Mouse (Mus musculus) CH12.LX (cell line): ENCODE data around the gene Got2. TPM values are rescaled to one million over a fixed set of nuclear protein-coding genes. Genes with fewer than 3 reads are reported as not detected.

Source experiments
- DNase-seq: peaks from one replicate; pipeline ENCODE4 v3.0.0-alpha.2; 2013; ENCODE audit errors: extremely low read depth
- H3K27ac ChIP-seq: 2 replicates; pipeline ENCODE4 v1.5.1; 2012; ENCODE audit warnings: low read depth, mild to moderate bottlenecking, control low read depth, moderate library complexity; ENCODE audit not compliant: insufficient read depth
- H3K27me3 ChIP-seq: replicated peaks from 2 replicates; pipeline ENCODE3; 2012; ENCODE audit warnings: inconsistent platforms
- H3K36me3 ChIP-seq, 2 experiments: replicated peaks in 1 of 2; 2 replicates each; pipeline versions ENCODE3 to v1.6.1; 2012; ENCODE audit warnings: inconsistent platforms in 1 of 2, low read length in 1 of 2, mild to moderate bottlenecking in 1 of 2, mixed read lengths in 1 of 2, moderate library complexity in 1 of 2; ENCODE audit not compliant: control insufficient read depth in 1 of 2, insufficient read depth in 1 of 2
- H3K4me1 ChIP-seq, 2 experiments: 2 replicates each; pipeline ENCODE4 v1.6.1; 2012; ENCODE audit warnings: inconsistent platforms in 1 of 2, moderate library complexity in 1 of 2; ENCODE audit not compliant: insufficient read depth in 2 of 2, control insufficient read depth in 1 of 2
- H3K4me2 ChIP-seq: 2 replicates; pipeline ENCODE4 v1.6.1; 2012; ENCODE audit warnings: low read depth, mild to moderate bottlenecking, control low read depth; ENCODE audit not compliant: poor library complexity, insufficient read depth, severe bottlenecking
- H3K4me3 ChIP-seq, 3 experiments: fragments of 150-350 bp in 1 of 3; sonication (generic) in 1 of 3; replicated peaks in 1 of 3; 2 replicates each; pipeline versions ENCODE3 to v1.5.1; 2011 to 2012; ENCODE audit warnings: low read depth in 2 of 3, low read length in 2 of 3, mild to moderate bottlenecking in 2 of 3, moderate library complexity in 2 of 3, control low read depth in 1 of 3, improper control_type of control experiment in 1 of 3, inconsistent platforms in 1 of 3, mixed read lengths in 1 of 3; ENCODE audit not compliant: poor library complexity in 1 of 3
- H3K79me2 ChIP-seq: replicated peaks from 2 replicates; pipeline ENCODE4 v1.6.1; 2012; ENCODE audit warnings: mild to moderate bottlenecking, moderate library complexity; ENCODE audit not compliant: control insufficient read depth, poor library complexity, insufficient read depth, severe bottlenecking; ENCODE audit errors: extremely low read depth
- H3K9ac ChIP-seq: 2 replicates; pipeline ENCODE4 v1.6.1; 2012; ENCODE audit warnings: low read depth, mild to moderate bottlenecking, control low read depth, moderate library complexity; ENCODE audit not compliant: insufficient read depth
- H3K9me3 ChIP-seq: replicated peaks from 2 replicates; pipeline ENCODE3; 2012; ENCODE audit warnings: low read length, inconsistent platforms, mixed read lengths
- CHD1 ChIP-seq: IDR thresholded peaks from 2 replicates; pipeline ENCODE4 v1.6.1; 2012; ENCODE audit warnings: low read depth, low read length, improper control_type of control experiment, inconsistent platforms
- CHD2 ChIP-seq: IDR thresholded peaks from 2 replicates; pipeline ENCODE4 v1.6.1; 2011; ENCODE audit warnings: low read length, improper control_type of control experiment
- CTCF ChIP-seq, 2 experiments: IDR thresholded peaks in 1 of 2; conservative IDR thresholded peaks in 1 of 2; 2 replicates each; pipeline ENCODE4 v1.5.1; 2011 to 2012; ENCODE audit warnings: low read depth in 2 of 2, low read length in 2 of 2, improper control_type of control experiment in 1 of 2, inconsistent platforms in 1 of 2, mild to moderate bottlenecking in 1 of 2, moderate library complexity in 1 of 2
- E2F4 ChIP-seq: IDR thresholded peaks from 2 replicates; pipeline ENCODE4 v1.6.1; 2011; ENCODE audit warnings: low read depth, low read length, improper control_type of control experiment; ENCODE audit not compliant: insufficient replicate concordance
- EP300 ChIP-seq: IDR thresholded peaks from 2 replicates; pipeline ENCODE4 v1.6.1; 2011; ENCODE audit warnings: low read length, improper control_type of control experiment
- GABPA ChIP-seq: IDR thresholded peaks from 2 replicates; pipeline ENCODE4 v1.6.1; 2012; ENCODE audit warnings: low read depth, low read length, improper control_type of control experiment, inconsistent platforms; ENCODE audit not compliant: insufficient replicate concordance
- HCFC1 ChIP-seq: IDR thresholded peaks from 2 replicates; pipeline ENCODE4 v1.6.1; 2012; ENCODE audit warnings: low read depth, mild to moderate bottlenecking, inconsistent platforms, low read length, improper control_type of control experiment
- IRF4 ChIP-seq: IDR thresholded peaks from 2 replicates; pipeline ENCODE4 v1.6.1; 2014; ENCODE audit warnings: low read depth, mild to moderate bottlenecking, inconsistent platforms, low read length, improper control_type of control experiment
- MAFK ChIP-seq: IDR thresholded peaks from 2 replicates; pipeline ENCODE4 v1.6.1; 2011; ENCODE audit warnings: low read length, improper control_type of control experiment; ENCODE audit not compliant: insufficient replicate concordance
- MAX ChIP-seq: IDR thresholded peaks from 2 replicates; pipeline ENCODE4 v1.6.1; 2011; ENCODE audit warnings: low read length, improper control_type of control experiment
- NELFE ChIP-seq: IDR thresholded peaks from 2 replicates; pipeline ENCODE4 v1.6.1; 2011; ENCODE audit warnings: low read depth, low read length, improper control_type of control experiment
- RAD21 ChIP-seq: IDR thresholded peaks from 2 replicates; pipeline ENCODE4 v1.6.1; 2011; ENCODE audit warnings: low read depth, mild to moderate bottlenecking, low read length, improper control_type of control experiment, moderate library complexity
- SIN3A ChIP-seq: IDR thresholded peaks from 2 replicates; pipeline ENCODE4 v1.6.1; 2012; ENCODE audit warnings: low read length, improper control_type of control experiment, inconsistent platforms
- UBTF ChIP-seq: IDR thresholded peaks from 2 replicates; pipeline ENCODE4 v1.6.1; 2012; ENCODE audit warnings: low read depth, mild to moderate bottlenecking, inconsistent platforms, low read length, improper control_type of control experiment, moderate library complexity
- USF1 ChIP-seq: IDR thresholded peaks from 2 replicates; pipeline ENCODE4 v1.6.1; 2014; ENCODE audit warnings: low read depth, mild to moderate bottlenecking, inconsistent platforms, low read length, improper control_type of control experiment
- ZC3H11A ChIP-seq: IDR thresholded peaks from 2 replicates; pipeline ENCODE4 v1.6.1; 2012; ENCODE audit warnings: low read depth, mild to moderate bottlenecking, inconsistent platforms, low read length, improper control_type of control experiment
- ZMIZ1 ChIP-seq: IDR thresholded peaks from 2 replicates; pipeline ENCODE4 v1.6.1; 2012; ENCODE audit warnings: low read depth, mild to moderate bottlenecking, inconsistent platforms, low read length, improper control_type of control experiment
- ZNF384 ChIP-seq: IDR thresholded peaks from 2 replicates; pipeline ENCODE4 v1.6.1; 2012; ENCODE audit warnings: low read depth, low read length, improper control_type of control experiment, inconsistent platforms
- dilution Hi-C: fragments of 300-500 bp; cut with MboI; formaldehyde crosslinking; loops from 2 replicates; pipeline ENCODE4 v1.14.3; 2020; ENCODE audit warnings: low sequenced_read_pairs; ENCODE audit not compliant: extremely low pct_unique_long_range_greater_than_20kb, extremely low pct_ligation_motif_present
- in situ Hi-C: fragments of 300-500 bp; cut with MboI; formaldehyde crosslinking; loops from 3 replicates; pipeline ENCODE4 v1.14.3; 2019; ENCODE audit warnings: low sequenced_read_pairs, low pct_ligation_motif_present, low pct_unique_long_range_greater_than_20kb, mixed read lengths
- polyA plus RNA-seq: library from polyadenylated mRNA; unstranded; fragments of >175 nt; gene quantifications from 2 replicates; pipeline ENCODE4 v1.2.1, GENCODE M21; 2012; ENCODE audit warnings: low read depth; ENCODE audit not compliant: insufficient read length
- total RNA-seq, 2 experiments: library from RNA; depleted of rRNA; stranded (reverse); fragments of 300-350 nt in 1 of 2; fragments of >200 nt in 1 of 2; gene quantifications; 2 replicates each; pipeline ENCODE4 v1.2.3; 2012 to 2014

Gene Got2
- total and polyA plus RNA-seq, 3 experiments, result 283 to 489 (median 303) TPM

DNA sequence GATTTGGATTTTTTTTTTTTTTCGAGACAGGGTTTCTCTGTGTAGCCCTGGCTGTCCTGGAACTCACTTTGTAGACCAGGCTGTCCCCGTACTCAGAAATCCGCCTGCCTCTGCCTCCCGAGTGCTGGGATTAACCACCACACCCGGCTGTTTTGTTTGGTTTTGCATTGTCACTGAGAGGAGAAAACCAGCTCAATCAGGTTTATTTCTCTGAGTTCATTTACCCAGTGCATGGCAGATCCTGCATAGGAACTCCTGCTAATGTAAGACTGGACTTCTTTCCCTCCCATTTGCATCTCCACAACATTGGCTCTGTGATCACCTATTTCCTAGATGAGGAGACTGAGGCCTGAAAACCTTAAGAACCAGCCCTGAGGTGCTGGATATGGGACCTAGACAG is 66.3 kb downstream of the Got2 start:
- no peak overlapping the region for H3K27ac ChIP-seq
- H3K4me2 ChIP-seq, result no peak overlapping the region
- H3K27me3 ChIP-seq, result no peaks in the 10 kb centered on the region
- no peak overlapping the region for H3K9ac ChIP-seq
- TF ChIP-seq ZMIZ1 (no peak), CHD1 (no peak), CHD2 (no peak), RAD21 (no peak), NELFE (no peak), MAX (no peak), GABPA (no peak), UBTF (no peak)
- TF ChIP-seq, all 38 proteins: peak for 0
- in situ Hi-C loops (no loop called here), dilution Hi-C loops (no loop called here)
- no peak for DNase-seq
- H3K79me2 ChIP-seq, result no peaks in the 10 kb centered on the region
- peaks cover 0 to 26% of the 10 kb centered on the region in 2 experiments; a peak in 2 of 4 replicates for H3K4me1 ChIP-seq
- H3K4me3 ChIP-seq, result no peak overlapping the region
- H3K36me3 ChIP-seq, result no peaks in the 10 kb centered on the region
- H3K9me3 ChIP-seq, result no peaks in the 10 kb centered on the region

DNA sequence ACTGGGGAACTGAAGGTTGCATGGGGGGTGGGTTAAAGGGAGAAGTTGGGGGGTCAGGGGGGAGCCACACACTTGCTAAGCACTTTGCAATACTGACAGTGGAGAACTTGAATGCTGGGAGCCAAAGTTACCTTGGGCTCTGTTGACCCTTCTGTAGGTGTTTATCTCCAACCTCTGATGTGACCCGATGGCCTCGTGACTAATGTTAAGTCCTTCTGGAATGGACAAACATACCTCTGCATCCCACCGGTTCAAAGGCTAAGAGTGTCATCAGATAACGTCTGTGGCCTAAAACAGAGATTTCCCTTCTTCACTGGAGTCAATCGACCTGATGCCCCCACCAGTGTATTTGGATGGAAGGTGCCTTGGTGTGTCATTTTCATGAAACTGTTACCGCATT is 67.1 kb downstream of the Got2 start:
- Histone ChIP-seq H3K4me3 (no peak overlapping the region), H3K36me3 (no peaks in the 10 kb centered on the region), H3K9ac (no peak overlapping the region), H3K79me2 (no peaks in the 10 kb centered on the region), H3K27ac (no peak overlapping the region), H3K9me3 (no peaks in the 10 kb centered on the region), H3K4me2 (no peak overlapping the region), H3K27me3 (no peaks in the 10 kb centered on the region), H3K4me1 (peaks cover 0 to 31% of the 10 kb centered on the region in 2 experiments; a peak in 2 of 4 replicates)
- dilution Hi-C loops (no loop called here), in situ Hi-C loops (no loop called here)
- TF ChIP-seq ZC3H11A, result no peak
- TF ChIP-seq EP300, result no peak
- TF ChIP-seq USF1, result no peak
- no peak for TF ChIP-seq IRF4
- TF ChIP-seq HCFC1, result no peak
- TF ChIP-seq E2F4, result no peak
- DNase-seq, result no peak

DNA sequence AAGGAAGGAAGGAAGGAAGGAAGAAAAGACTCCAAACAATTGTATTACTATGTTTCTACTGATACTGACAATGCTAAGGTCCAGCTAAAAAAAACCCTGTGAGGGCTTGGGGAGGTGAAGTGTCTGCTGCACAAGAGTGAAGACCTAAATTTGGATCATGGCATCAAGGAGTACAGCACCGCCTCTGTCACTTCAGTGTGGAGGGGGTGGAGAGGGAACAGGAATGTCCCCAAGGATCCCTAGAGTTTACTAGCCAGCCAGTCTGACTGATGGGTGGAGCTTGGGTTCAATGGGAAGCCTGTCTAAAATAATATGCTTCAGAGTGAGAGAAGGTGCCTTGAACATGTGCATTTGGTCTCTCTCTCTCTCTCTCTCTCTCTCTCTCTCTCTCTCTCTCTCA is 70.1 kb downstream of the Got2 start:
- H3K27me3 ChIP-seq, result no peaks in the 10 kb centered on the region
- TF ChIP-seq CTCF (conservative IDR thresholded peaks at IDR 0.05 in 1 of 2, IDR thresholded peaks at IDR 0.05 in 1 of 2; ENCODE audit: low read depth in 2 of 2, low read length in 2 of 2), result no peak
- no peak for TF ChIP-seq RAD21
- no peak for TF ChIP-seq MAFK
- TF ChIP-seq MAX, result no peak
- TF ChIP-seq ZNF384, result no peak
- no peak for TF ChIP-seq SIN3A
- H3K4me3 ChIP-seq, result no peak overlapping the region
- no peaks in the 10 kb centered on the region for H3K36me3 ChIP-seq
- H3K27ac ChIP-seq, result no peak overlapping the region
- peaks cover 0 to 25% of the 10 kb centered on the region in 2 experiments; a peak in 2 of 4 replicates for H3K4me1 ChIP-seq
- H3K9me3 ChIP-seq, result no peaks in the 10 kb centered on the region
- in situ Hi-C loops (no loop called here), dilution Hi-C loops (no loop called here)
- no peak for DNase-seq
- H3K9ac ChIP-seq, result no peak overlapping the region
- H3K4me2 ChIP-seq, result no peak overlapping the region
- no peaks in the 10 kb centered on the region for H3K79me2 ChIP-seq
